Mouse (Mus musculus) heart, postnatal 4 days (tissue): ENCODE data around the gene Rps17. TPM values are rescaled to one million over a fixed set of nuclear protein-coding genes. Genes with fewer than 3 reads are reported as not detected.

Source experiments
- DNase-seq: peaks from one replicate; pipeline ENCODE4 v3.0.0; 2021
- total RNA-seq, 2 experiments: library from RNA; stranded (reverse); gene quantifications; 2 replicates each; pipeline ENCODE4 v1.2.3; 2021

The Rps17 gene
- total RNA-seq, 2 experiments from 2014 or later: 1,107 to 1,128 TPM

GRCm38 (mm10) chr7:81331851-81332250, 13.2 kb downstream of the Rps17 start:
- no peak for DNase-seq

- no peak for DNase-seq
Observed at GRCm38 (mm10) chr7:81330767-81331166, 14.3 kb downstream of the Rps17 start.

DNA sequence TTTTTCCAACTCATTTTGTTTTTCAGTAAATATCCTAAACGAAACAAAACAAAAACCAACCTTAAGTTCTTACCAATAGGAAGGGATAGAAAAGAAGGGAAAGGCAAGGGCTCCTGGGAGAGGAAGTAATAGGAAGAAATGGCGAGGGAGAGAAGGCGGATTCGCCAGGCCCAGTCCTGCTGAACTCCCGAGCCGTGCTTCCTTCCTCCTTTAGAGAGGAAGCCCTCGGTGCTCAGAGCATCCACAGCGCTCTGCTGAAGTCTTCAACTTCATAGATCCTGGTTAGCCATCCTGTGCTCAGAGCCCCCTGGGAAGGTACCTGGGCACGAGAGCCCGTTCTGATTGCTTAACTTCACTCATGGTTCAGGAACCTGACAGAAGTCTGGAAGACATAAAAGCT, 17.4 kb downstream of the Rps17 start:
- DNase-seq: no peak

DNA sequence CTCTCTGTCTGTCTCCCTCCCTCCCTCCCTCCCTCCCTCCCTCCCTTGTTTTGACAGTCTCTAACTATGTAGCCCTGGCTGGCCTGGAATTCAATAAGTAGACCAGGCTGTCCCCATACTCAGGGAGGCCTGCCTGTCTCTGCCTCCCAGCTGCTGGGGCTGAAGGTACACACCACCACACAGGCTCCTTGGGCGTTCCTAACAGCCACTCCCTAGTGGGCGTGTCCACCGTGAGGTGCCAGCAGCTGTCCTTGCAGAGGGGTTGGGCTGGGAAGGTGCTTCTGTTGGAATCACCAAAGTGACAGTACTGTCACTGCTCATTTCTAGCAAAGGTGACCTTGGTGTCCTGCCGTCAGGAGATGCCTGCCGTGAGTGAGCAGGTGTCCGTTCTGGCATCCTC, 18.2 kb downstream of the Rps17 start:
- no peak for DNase-seq

GRCm38 (mm10) chr7:81326043-81326442, 19.0 kb downstream of the Rps17 start:
- no peak for DNase-seq

- DNase-seq: no peak
Observed at GRCm38 (mm10) chr7:81321776-81322175, 23.3 kb downstream of the Rps17 start.

DNA sequence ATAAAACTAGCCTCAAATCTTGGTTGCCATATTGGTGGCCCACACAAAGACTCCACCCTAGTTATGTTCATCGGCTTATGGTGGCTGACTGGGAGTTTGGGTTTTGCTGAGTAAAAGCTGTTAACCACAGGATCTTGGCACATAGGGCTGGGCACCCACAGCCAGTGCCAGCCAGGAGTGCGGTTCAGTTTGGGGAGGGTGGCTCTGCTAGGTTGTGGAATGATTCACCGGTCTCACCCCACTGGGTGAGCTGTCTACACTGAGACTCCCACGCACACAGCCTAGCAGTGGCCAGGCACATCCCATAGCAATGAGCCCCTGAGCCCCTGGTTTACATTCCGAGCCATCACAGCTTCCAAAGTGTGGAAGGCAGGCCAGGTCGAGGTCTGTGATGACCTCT, 25.3 kb downstream of the Rps17 start:
- DNase-seq: no peak

- DNase-seq: no peak
Observed at GRCm38 (mm10) chr7:81315583-81315982, 29.5 kb downstream of the Rps17 start.

DNA sequence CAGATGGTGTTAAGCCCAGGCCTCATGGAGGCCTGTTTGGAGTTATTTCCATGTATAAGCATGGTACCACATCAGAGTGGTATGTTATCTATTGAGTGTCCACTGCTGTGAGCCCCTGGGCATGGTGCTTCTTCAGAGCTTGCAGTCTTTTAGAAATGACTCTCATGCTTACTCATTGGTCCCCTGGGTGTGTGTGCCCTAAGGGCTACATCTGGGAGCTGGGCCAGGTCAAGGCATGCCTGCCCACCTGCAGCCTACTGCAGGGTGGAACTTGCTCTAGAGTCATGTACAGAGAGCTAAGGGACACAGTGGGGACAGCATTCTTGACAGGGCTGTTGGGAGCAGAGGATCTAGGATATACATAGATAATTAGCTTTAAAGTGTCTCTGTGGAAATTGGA, 33.5 kb downstream of the Rps17 start:
- DNase-seq: no peak

DNA sequence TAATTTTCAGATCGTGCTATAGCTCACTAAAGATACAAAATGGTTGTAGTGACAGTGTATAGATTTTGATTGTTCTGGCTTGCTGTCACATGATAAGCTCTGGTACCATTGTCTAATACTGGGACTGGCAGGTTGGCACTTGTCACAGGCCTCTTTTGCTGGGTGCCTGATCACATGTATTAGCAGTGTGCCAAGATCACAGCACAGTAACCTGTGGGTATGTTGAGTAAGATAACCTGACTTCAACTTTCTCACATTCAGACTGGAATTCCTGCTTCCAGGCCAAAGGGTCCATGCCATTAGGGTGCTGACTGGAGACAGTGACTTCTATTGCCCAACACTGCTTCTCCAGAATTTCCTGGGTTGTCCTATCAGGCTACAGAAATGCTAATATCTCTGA, 33.9 kb downstream of the Rps17 start:
- no peak for DNase-seq

DNA sequence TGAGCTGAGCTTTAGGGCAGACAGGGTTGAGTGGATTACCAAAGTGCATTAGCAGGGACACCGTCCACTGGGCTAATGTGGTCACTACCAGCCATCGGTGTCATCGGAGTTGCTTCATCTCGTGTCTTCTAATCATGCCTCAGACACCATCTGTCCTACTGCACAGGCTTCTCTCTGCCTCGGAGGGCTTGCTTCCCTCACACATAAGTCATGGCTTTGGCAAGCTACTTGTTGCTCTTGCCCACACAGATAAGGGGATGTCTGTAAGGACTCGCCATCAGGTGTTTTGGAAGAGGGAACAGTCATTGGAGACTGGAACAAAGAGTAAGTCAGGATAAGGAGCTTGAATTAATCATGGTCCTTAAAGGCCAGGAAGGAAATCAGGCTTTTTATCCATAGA, 35.8 kb downstream of the Rps17 start:
- no peak for DNase-seq

DNA sequence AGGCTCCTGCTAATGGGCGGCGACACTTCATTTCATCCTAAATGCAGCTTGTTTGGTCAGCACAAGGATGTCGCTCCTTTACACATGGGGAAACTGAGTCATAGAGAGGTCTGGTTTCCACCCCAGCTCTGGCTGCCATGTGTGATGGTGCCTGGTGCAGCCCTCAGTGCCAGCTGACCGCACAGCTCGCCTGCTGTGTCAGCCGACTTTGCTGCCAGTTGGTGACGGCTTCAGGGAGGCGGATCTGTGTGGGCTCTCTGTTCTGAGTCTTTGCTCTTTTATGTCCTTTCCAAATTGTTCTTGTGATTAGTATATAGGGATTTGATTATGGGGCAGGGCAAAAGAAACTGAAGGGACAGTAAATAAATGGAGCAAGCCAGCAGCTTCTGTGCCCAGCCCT, 37.3 kb downstream of the Rps17 start:
- DNase-seq: no peak

- no peak for DNase-seq
Observed at GRCm38 (mm10) chr7:81304675-81305074, 40.4 kb downstream of the Rps17 start.

DNA sequence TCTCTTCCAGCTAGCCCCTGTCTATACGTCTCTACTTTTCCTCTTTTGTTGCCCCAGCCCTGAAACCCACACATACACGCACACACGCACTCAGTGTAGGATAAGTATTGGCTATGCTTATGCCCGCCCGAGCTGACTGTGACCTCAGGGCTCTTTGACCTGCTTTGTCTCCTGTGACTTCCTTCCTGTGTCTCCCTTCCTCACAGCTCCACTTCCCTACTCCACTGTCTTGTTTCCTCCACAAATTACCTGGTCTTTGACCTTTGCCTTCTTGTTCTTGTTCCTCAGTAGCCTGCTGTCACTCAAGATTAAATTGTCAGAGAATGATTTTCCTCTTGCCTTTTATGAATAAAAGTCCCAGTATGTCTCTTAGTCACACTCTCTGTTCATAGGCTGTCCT, 41.0 kb downstream of the Rps17 start:
- no peak for DNase-seq

DNA sequence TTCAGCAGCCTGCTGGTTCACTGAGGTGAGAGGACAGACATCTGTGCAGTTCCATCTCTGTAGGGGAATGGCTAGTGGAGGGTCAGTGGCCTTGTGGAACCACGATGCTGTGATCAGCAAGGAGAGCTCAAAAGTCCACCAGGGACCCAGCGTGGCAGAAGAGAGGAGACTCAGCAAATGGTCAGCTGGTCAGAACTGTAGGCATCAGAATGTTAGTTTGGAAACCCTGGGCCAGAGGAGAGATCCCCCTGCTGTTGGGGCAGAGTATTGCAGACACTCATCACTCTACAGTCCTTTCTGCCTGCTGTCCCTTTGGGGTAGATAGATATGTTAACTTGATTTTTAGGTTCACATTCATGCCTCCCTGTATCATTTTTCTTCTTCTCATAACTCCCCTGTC, 41.4 kb downstream of the Rps17 start:
- DNase-seq: no peak

- DNase-seq: no peak
Observed at GRCm38 (mm10) chr7:81301323-81301722, 43.7 kb downstream of the Rps17 start.

DNA sequence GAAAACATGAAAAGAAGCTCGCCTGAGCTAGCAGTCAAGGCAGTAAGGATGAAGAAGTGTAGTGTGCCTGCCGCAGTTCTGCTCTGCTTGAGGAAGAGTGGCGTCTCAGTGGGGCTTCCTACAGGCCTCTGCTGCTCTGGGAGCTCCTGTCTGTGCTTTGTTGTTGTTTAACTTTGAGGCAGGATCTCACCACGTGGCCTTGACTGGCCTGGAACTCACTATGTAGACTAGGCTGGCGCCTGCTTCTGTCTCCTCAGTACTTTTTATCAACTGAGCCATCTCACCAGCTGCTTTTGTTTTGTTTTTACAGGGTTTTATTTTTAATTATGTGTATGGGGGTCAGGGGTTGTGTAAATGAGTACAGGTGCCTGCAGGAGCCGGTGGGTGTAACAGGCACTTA, 46.8 kb downstream of the Rps17 start:
- DNase-seq: no peak

- DNase-seq: no peak
Observed at GRCm38 (mm10) chr7:81295169-81295568, 49.9 kb downstream of the Rps17 start.

Other genes starting within 250 kb of the Rps17 start
- under 1 TPM in 1 of 2 experiments, not detected in 1; 0.33 TPM for gene Slc28a1, start 230.5 kb downstream of the Rps17 start, total RNA-seq
- gene Pde8a, start 131.7 kb downstream of the Rps17 start, total RNA-seq: 10 to 100 TPM; 15.3 to 17.0 TPM
- 1 to 10 TPM; 7.7 to 8.1 TPM for gene Cpeb1, start 110.2 kb upstream of the Rps17 start, total RNA-seq
- gene Ap3b2, start 148.7 kb upstream of the Rps17 start, total RNA-seq: under 1 TPM; 0.14 TPM
- not detected for gene BC048679, start 153.0 kb upstream of the Rps17 start, total RNA-seq
- gene Fsd2, start 221.7 kb upstream of the Rps17 start, total RNA-seq: 100 to 1,000 TPM; 199 to 200 TPM
- gene Whamm, start 226.0 kb upstream of the Rps17 start, total RNA-seq: 1 to 10 TPM; 8.3 to 8.4 TPM